Mouse (Mus musculus): ENCODE measurements around the gene Rpl18a.
A peak's percentile ranks its signal among the peaks of the same experiment; 100 is the strongest.

The Rpl18a gene

DNA sequence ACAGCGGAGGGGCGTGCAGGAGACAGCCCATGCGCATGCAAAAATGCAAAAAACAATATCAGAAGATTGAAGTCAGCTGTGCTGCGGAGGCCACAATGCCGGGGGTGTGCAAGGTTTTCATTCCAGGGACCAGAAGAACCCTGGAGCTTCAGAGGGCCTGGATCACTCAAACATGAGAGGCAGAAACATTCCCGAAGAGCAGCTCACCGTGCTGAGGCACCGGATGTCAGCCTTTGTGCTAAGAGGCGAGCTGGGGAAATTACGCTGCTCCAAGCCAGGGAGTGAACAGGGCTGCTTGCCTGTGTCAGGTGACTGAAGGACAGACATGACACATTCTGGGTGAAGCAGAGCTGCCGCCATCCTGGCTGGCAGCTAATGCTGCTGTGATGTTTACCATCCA lies 16.7 kb downstream of the Rpl18a start:
- DNase-seq (ENCODE audit: low read depth, low spot score), result peak; percentile 56

DNA sequence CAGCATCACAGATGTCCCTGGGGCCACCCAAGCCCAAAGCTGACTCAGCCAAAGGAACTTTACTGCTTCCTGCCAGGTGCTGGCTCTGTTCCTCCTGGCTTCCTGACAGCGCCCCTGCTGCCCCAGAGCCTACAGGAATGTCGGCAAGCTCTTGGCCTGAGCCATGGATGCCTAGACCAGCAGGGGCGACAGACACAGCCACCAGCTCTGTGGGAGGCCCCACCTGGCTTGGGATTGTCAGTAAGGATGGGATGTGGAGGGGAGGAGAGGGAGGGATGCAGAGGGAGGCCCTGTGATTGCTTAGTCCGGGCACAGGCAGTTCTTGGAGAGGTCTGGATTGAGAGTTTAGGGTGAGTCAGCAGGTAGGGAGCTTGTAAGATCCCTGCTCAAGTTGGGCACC lies 17.1 kb downstream of the Rpl18a start:
- peak; percentile 81 for DNase-seq (ENCODE audit: low read depth, low spot score)

DNA sequence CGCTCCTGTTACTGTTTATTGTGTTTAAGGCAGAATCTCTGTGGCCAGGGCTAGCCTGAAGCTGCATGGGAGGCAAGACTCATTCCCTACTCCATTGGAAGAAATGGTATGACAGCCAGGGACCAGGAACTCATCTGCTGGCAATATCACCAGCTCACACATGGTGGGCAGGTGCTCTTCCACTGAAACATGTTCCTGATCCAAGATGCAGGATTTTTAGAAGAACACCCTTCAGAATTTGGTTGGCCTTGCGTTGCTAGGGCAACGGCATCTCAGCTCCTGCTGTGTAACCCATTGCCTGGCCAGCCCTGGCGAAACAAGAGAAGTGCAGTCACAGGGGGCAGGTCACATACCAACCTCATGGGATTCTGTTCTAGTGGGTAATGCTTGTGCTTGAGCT lies 17.7 kb downstream of the Rpl18a start:
- DNase-seq (ENCODE audit: low read depth, low spot score), result peak; percentile 63

DNA sequence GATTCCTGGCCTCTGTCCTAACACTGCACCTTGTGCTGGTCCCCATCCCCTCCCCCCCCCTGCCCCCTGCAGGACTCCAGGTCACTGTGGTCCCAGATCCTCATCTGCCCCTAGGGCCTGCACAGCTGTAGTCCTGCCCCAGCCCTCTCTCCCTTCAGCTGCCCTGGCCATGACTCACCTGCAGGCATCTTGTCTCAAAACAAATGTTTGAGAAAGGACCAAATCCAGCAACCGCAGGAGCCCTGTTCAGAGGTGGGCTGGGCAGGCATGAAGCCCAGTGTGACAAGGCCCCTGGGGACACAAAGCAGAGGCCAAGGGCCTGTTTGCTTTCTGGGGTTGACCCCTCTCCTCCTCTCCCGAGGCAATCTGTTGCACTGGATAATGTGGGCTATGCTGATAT lies 19.0 kb downstream of the Rpl18a start:
- no peak for DNase-seq (ENCODE audit: low read depth, low spot score)

DNA sequence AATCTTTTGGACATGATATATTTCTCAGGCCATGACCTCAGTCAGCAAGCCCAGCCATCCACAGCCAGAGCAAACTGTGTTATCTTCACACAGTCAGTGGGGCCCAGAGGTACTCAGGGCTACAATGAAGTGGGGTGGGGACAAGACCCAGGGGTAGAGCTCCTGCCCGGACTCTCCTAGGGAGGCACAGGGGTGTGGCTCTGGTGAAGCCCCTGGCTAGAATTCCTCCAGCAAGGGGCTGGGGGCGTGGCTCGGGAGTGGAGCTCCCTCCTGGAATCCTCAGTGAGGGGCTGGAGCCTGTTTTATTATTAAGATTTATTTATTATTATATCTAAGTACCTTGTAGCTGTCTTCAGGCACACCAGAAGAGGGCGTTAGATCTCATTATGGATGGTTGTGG lies 20.8 kb downstream of the Rpl18a start:
- peak; percentile 71 for DNase-seq (ENCODE audit: low read depth, low spot score)

DNA sequence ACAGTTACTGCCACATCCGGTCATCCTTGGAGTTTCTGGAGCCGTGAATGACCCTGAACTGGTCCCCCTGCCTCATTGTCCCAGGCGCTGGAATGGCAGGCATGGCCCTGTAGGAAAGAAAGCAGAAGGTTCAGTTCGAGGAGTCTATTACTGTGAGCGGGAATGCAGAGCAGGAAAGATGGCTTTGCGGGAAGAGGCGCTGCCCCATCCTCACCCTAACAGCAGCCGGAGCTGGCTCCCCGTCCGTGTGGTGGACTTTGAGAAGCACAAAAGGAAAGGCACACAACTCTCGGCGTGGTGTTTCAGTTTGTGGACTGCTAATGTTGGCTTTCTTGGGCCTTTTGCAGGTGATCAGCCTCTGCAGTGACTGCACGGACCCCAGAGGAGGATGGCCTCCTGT lies 22.8 kb downstream of the Rpl18a start:
- DNase-seq (ENCODE audit: low read depth, low spot score), result no peak

DNA sequence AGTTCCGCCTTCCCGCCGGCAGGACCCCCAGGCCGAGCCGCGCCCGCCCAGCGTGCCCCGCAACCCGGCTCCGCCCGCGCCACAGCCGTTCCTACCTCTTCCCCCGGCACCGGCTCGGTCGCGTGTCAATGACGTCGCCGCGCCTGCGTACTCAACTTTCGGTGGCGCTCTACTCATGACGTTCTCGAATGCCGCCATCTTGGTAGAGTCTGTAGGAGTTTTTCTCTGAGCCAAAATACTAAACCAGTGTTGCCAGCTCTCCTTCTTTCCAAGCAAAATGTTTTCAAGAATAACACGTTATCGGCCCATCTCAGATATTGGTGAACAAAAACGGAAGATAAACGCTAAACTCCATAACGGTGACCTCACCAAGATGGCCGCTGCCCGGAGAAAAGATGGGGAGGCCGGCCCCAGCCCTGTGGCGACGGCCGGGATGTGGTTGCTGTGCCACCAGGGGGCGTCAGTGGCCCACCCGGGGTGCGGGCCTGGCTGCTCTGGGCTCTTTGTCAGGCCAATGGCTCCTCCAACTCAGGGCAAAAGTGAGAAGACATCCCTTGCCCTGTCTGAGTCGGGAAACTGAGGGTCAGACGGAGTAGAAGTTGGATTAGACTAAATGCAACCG lies 23.7 kb downstream of the Rpl18a start, which contains the start of gene Ccdc124:
Gene Ccdc124, minus strand, starts transcription at position 572 of the 622 bp plus-strand sequence.
- DNase-seq (ENCODE audit: low read depth, low spot score), result peak; percentile 97

DNA sequence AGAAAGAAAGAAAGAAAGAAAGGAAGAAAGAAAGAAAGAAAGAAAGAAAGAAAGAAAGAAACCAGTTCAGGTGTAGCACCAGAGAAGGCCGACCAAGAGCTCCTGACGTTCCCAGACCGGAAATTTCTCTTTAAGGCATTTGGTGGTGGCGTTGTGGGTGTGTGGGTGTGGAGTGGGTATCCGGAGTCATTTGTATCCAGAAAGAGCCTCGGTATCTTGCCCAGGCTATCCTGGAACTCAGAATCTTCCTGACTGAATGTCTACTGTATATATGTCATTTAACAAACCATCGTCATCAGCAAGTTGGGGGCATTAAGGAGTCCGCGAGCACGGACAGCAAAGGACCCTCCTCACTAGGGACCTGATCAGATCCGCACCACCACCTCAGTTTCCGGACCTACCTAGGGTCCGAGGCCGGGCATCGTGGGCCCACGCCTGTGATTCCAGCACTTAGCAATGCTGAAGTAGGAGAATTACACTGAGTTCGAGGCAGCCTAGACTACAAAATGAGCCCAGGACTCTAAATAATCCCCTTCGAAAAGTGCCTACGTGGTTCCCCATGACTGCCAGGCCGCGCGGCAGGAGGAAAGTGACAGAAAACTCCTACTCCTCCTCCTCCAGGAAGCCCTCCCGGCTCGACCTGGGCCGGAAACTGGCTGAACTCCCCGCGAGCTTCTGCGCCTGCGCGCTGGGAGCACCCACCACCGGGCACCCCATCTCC lies 24.4 kb downstream of the Rpl18a start:
- no peak for DNase-seq (ENCODE audit: low read depth, low spot score)

DNA sequence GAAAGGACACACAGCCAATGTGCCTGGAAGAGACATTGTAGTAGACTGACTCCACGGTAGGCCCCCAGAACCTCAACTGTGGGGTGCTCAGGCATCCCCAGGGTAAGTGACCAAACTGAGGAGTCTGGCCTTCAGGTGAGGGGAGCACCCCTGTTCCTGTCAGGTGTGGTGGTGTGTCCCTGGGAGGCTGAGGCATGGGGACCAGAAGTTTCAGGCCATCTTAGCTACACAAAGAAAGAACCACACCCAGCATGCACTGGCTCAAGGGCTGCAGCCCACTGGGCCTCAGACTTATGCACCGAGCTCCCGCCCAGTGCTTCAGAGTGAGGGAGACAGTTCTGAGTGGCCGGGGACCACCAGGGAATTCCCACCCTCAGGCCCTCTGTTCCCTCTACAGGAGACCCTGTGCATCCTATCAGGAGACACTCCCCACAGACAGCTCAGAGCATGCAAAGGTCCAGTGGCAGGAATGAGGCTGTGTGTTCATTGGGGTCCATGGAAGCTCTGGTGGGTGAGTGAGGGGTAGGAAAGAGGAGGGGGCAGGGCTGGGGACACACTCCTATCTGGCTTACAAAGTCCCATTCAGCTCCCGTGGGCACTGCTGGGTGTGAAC lies 25.9 kb downstream of the Rpl18a start:
- no peak for DNase-seq (ENCODE audit: low read depth, low spot score)

DNA sequence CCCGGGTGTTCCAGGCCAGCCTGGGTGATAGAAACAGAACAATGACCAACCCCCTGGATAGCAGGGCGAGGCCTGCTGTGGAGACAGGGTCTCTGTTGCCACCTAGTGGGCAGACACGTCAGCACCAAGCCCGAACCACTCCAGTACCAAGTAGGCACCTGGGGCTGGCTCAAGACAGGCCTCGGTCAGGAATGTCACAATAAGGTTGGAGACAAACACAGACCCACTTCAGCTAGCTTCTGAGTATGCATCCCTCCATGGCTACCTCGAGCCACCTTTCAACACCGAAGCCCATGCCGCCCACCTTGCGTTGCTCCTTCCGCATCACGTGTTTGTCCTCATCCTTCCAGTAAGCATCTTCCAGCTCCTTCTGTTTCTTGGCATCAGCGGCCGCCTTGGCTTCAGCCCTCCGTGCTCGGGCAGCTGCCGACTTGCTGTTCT lies 27.6 kb downstream of the Rpl18a start:
- peak; percentile 93 for DNase-seq (ENCODE audit: low read depth, low spot score)

DNA sequence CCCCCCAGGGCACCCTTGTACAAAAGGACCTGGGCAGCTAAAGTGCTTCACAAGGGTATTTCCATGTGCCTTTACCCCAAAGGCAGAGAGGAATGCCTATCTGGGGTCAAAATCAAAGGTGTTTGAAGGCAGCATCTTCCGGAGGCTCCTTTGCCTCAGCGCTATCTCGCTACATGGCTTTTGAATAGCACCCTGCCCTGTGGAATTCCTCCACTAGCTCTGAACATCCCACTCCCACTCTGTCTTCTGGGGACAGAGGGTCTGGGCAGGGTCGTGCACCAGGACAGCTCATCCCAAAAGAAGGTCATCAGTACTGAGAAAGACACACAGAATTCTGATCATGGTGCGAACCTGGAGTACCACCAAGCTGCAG lies 28.0 kb downstream of the Rpl18a start:
- DNase-seq (ENCODE audit: low read depth, low spot score), result no peak

DNA sequence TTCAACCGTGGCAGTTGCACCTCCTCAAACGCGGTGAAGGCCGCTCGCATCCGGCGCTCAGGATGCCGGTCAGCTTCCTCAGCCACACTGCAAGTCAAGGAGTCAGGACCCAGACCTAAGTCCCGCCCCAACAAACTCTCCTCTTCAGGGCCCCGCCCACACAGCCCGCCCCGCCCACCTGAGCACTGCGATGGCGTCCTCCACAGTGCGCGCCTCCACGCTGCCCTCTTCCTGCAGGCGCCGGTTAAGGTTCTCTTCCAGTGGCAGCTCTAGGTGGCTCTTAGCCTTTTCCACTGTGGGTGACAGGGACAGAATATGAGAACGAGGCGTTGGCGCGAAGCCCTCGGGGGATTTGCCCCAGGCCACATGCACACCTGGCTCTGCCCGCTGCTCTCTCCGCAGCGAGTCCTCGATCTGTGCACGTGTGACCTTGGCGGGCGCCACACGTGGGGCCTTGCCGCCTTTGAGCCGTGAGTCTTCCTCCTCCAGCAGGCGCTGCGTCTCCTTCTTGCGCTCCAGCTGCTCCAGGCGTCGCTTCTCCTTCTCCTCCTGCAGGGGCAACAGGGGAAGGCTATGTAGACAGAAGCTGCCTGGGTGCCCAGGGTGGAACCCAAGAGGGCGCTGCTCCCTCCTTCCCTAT lies 28.5 kb downstream of the Rpl18a start:
- DNase-seq (ENCODE audit: low read depth, low spot score), result peak; percentile 95

DNA sequence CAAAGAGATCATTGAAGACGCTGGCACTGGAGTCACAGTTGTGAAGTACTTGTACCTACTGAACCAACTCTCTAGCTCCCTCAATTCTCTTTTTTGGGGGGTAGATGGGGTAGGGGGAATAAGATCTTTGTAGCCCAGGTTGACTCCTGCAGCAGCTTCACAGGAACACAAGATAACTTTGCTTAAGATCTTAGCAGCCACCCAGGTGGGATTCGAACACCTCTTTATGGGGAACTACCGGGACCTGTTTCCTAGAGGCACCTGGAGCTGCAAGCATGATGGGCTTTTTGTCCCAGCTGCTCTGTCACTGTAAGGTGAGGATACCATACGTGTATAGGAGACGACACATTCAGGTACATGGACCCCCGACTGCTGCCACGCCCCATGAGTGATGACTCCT lies 30.6 kb downstream of the Rpl18a start:
- DNase-seq (ENCODE audit: low read depth, low spot score), result no peak

DNA sequence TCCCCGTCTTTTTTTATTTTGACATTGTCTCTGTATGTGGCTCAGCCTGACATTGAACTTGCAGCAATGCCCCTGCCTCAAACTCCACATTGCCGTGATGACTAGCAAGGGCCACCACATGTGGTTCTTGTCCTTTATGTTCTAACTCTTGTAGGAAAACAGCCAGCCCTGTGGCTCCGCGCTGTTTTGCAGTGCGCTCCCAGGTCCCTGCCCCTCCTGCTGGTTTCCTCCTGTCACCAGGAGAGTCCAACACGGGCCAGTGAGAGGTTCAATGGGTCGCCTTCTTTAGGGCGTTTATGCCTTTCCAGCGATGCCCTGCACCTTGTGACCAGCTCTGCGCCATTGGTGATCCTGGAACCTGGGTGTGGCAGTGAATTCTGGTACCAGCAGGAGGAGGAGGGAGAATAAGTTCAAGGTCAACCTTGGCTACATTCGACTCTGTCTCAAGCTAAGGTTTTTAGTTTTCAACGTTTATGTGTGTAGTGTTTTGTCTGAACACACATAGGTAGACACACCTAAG lies 31.2 kb downstream of the Rpl18a start:
- DNase-seq (ENCODE audit: low read depth, low spot score), result peak; percentile 58

DNA sequence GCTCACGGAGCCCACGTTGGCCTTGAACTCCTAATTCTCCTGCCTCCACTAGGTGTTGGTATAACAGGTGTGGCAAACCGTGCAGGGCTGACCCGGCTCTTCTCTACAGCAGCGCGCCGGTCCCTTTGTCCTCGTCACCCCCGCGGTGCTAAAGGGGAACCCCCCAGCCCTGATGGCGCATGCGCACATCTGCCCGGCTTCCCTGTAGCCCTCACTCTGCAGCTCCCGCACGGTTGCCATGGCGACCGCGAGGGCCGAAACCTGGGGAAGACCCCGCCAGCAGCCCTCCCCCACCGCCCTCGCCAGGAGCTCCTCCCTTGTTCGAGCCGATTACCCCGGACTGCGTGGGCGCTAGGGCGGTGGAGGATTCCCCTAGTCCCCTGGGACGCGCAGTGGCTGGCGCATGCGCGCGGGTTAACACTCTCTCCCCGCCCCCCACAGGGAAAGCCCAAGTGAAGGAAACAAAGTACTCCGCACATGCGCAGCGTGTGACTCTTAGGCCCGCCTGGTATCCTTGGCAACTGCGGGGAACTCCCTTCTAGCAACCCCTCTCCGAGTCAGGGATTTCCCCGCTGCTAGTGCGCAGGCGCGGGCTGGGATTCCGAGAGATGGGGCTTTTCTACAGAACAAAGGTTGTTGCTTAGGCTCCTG lies 31.7 kb downstream of the Rpl18a start:
- DNase-seq (ENCODE audit: low read depth, low spot score), result peak; percentile 100

DNA sequence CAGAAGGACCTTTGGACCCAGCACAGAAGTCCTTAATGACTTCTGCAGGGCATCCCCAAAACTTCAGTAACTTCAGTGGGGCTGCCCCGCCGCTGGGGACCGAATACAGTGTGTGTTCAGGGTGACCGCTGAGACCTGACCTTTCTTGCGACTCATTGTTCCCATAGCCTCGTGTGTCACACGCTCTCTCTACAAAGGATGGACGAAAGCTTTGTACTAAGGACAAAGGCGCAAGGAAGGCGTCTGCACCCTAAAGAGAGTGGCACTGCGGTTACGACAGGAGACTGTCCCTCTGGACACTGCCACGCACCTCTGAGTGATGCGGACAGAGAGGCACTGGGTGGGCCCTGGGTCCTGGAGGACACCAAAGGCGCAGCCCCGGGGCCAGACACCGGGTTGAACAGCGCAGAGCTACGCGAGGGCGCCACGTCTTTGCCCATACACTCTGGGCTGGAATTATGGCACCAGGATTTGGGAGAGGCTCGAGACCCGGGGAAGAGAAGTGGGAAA lies 32.4 kb downstream of the Rpl18a start:
- DNase-seq (ENCODE audit: low read depth, low spot score), result no peak

DNA sequence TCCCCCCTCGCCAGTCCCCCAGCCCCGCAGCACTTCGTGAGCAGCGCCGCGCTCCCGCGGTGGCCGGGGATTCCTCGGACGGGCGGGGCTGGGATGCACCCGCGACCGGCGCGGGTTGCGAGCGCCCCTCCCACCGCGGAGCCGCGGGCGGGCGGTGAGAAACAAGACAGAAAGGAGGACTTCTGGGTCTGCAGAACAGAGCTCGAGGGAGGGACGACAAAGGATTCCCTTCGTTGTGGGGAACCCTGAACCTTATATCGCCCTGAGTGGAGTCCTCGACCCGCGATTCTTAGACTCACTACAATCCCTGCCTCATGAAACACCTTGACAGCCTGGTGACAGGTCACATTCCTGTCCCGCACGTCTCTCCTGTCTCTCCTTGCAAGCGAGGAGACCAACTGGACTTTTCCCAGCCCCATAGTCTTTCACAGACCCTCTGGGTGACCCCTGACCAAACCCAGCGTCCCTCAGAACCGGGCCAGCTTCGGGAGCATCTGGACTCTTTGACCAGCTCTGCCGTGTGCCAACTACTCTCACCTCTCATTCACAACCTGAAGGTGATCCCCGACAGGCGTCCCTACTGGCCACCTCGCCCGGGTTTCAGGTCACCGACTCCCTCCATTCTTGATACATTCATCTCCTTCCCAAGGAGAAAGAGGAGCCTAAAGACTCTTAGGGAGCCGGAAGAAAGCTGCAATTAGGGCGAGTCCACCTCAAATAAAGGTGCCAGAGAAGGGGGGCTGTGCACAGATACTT lies 33.1 kb downstream of the Rpl18a start:
- peak; percentile 55 for DNase-seq (ENCODE audit: low read depth, low spot score)

DNA sequence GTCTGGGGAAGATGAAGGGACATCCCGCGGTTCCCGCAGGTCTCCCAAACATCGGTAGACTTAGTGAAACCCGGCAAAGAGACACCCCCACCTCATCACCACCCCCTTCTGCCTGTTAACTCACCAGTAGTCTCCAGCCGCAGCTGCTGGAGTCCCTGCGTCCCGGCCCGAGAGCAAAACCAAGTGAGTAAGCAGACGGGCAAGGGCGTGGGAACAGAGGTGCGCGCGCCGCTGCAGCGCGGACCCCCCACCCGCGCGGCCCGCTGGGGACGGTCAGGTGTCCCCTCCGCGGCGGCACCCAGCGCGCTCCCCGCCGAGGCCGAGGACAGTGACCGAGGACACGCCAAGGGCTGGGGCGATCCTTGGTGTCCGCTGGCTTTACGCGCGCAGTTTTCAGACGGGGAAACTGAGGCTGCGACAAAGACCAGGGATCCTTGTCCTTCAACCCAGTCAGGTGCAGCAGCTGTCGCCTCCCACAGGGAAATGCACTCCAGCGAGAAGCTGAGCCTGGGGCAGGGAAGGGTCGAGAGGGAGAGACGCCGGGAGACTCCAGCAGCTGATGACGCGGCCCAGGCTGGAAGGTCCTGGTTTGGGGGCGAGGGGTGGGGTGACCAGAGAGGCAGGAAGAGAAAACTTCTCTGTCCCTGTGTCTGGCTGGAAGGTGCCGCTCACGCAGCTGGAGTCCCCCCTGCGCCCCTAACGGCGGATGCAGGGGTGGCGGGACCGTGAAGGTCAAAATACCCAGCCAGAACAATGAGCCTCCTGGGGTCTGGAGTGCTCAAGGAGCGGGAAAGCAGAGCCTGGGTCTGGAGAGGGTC lies 34.2 kb downstream of the Rpl18a start, which contains the start of gene Kcnn1:
Gene Kcnn1, minus strand, starts transcription at position 435 of the 818 bp plus-strand sequence.
- peak; percentile 56 for DNase-seq (ENCODE audit: low read depth, low spot score)

DNA sequence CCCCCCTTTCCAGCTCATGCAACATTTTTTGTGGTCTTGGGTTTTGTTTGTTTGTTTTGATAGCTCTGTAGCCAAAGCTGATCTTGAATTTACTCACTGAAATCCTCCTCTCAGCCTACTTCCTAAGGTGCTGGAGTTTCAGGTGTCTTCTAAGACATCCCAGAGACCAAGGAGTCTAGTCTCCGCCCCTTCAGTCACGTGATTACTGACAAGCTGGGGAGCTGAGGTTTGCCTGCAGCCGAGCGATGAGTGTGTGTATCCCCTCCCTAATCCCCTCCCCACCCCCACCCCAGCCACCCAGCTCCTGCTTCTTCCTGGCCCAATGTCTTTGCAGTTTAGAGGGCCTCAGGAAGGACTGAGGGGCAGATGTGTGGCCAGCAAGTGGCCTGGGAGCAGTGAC lies 39.7 kb downstream of the Rpl18a start:
- peak; percentile 67 for DNase-seq (ENCODE audit: low read depth, low spot score)
